Mouse (Mus musculus) megakaryocyte-erythroid progenitor cell, adult 5-6 weeks (primary cell): ENCODE data around the gene Nup205. TPM values are rescaled to one million over a fixed set of nuclear protein-coding genes. Genes with fewer than 3 reads are reported as not detected.
"Not testable (repeated sequence)": the region's sequence is repeated elsewhere in the genome, so short reads cannot be mapped to it uniquely, and the experiment has no call there.

Experiments used
- ATAC-seq: replicated peaks from 2 replicates; pipeline ENCODE4 v1.8.0; 2016; ENCODE audit warnings: mild to moderate bottlenecking, inconsistent platforms; ENCODE audit not compliant: severe bottlenecking, poor library complexity, low FRiP score, low TSS enrichment
- total RNA-seq, 2 experiments: library from RNA; stranded (forward) in 1 of 2; stranded (reverse) in 1 of 2; fragments of 200-1000, 215-1000 nt in 1 of 2; fragments of >200 nt in 1 of 2; fragmentation: Nextera tagmentation in 1 of 2; gene quantifications; 2 replicates each; pipeline ENCODE4 v1.2.3; 2014 to 2017

Gene Nup205
- total RNA-seq (2014; fragmentation: Nextera tagmentation) (73.9 and 113 TPM in 2 replicates), total RNA-seq (2017) (100 and 110 TPM in 2 replicates)

- ATAC-seq = peak; percentile 93
Measured at GRCm38 (mm10) chr6:35176979-35177649, at the start of gene Nup205. Gene Nup205 (plus strand): TSS chr6:35177421.

- ATAC-seq = peak; percentile 16
Measured at GRCm38 (mm10) chr6:35132806-35133205, 44.4 kb upstream of the Nup205 start.

GRCm38 (mm10) chr6:35133246-35133578, 44.0 kb upstream of the Nup205 start:
- peak; percentile 70 for ATAC-seq

- ATAC-seq = peak; percentile 95
Measured at GRCm38 (mm10) chr6:35133579-35134488, 43.4 kb upstream of the Nup205 start, which contains the start of gene Cnot4. Gene Cnot4 (minus strand): TSS chr6:35133724.

GRCm38 (mm10) chr6:35134844-35135243, 42.4 kb upstream of the Nup205 start:
- ATAC-seq = no peak

- no peak for ATAC-seq
Measured at GRCm38 (mm10) chr6:35140351-35140750, 36.9 kb upstream of the Nup205 start.

- no peak for ATAC-seq
Measured at GRCm38 (mm10) chr6:35145569-35145968, 31.7 kb upstream of the Nup205 start.

GRCm38 (mm10) chr6:35147726-35148422, 29.3 kb upstream of the Nup205 start:
- ATAC-seq = no peak

GRCm38 (mm10) chr6:35154540-35154939, 22.7 kb upstream of the Nup205 start:
- ATAC-seq = no peak

- ATAC-seq = no peak
Measured at GRCm38 (mm10) chr6:35169250-35169649, 8.0 kb upstream of the Nup205 start.

- not testable (repeated sequence) for ATAC-seq
Measured at GRCm38 (mm10) chr6:35172028-35172427, 5.2 kb upstream of the Nup205 start.

GRCm38 (mm10) chr6:35173181-35173580, 4.0 kb upstream of the Nup205 start:
- ATAC-seq = no peak

- ATAC-seq = peak; percentile 57; the same call in 1 of the 2 replicates
Measured at GRCm38 (mm10) chr6:35177650-35178272, 540 bp downstream of the Nup205 start.

- ATAC-seq = not testable (repeated sequence)
Measured at GRCm38 (mm10) chr6:35179299-35179698, 2.1 kb downstream of the Nup205 start.

GRCm38 (mm10) chr6:35184781-35185180, 7.6 kb downstream of the Nup205 start:
- ATAC-seq = no peak

- no peak for ATAC-seq
Measured at GRCm38 (mm10) chr6:35191198-35191597, 14.0 kb downstream of the Nup205 start.

- ATAC-seq = no peak
Measured at GRCm38 (mm10) chr6:35225696-35226095, 48.5 kb downstream of the Nup205 start.

- ATAC-seq = no peak
Measured at GRCm38 (mm10) chr6:35229415-35229814, 52.2 kb downstream of the Nup205 start.

GRCm38 (mm10) chr6:35236108-35236785, 59.0 kb downstream of the Nup205 start:
- ATAC-seq = no peak
